Mouse (Mus musculus) gastrocnemius, postnatal 14 days (tissue): Measurements from ENCODE around the gene Krt33b. TPM values are rescaled to one million over a fixed set of nuclear protein-coding genes. Genes with fewer than 3 reads are reported as not detected.
A peak's percentile ranks its signal among the peaks of the same experiment; 100 is the strongest.

Experiments used
- DNase-seq: peaks from one replicate; pipeline ENCODE4 v3.0.0; 2021; ENCODE audit warnings: mixed read lengths
- intact Hi-C: fragments of 180-260 bp; cut with DNase I; formaldehyde crosslinking; loops from one replicate; pipeline ENCODE4 v1.15.1; 2025; ENCODE audit warnings: low total_unique reads
- long read RNA-seq, 2 experiments: library from polyadenylated mRNA; stranded (forward); transcript quantifications; one replicate each; pipeline ENCODE4 v2.0.0; 2021
- total RNA-seq, 2 experiments: library from RNA; stranded (reverse); gene quantifications; 2 replicates each; pipeline ENCODE4 v1.2.3; 2021

Krt33b gene
- total RNA-seq = under 1 TPM in 1 of 2 experiments, not detected in 1; 0.31 TPM
- long read RNA-seq, experiment 1 = 0 reads
- long read RNA-seq, experiment 2 = 0 reads

DNA sequence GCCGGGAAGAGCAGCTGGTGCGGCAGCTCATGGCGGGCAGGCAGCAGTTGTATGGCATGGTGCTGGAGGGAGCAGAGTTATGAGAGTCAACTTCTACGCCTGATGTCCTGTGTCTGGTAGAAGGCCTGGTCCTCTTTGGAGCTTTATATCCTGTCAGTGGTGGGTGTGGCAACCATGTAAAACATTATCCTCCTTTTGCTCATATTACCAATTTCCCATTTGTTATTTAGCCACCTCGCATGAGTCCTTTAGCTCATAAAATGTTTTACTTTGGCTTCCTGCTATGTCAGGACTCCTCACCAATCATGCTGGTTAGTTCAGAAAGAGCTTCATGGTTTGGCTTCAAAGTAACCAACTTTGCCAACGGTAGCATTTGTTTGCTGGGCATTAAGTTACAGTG lies at the start of gene Krt33b:
Gene Krt33b, minus strand, starts transcription at position 101 of the 400 bp plus-strand sequence.
- intact Hi-C loops = no loop called here
- DNase-seq = no peak

DNA sequence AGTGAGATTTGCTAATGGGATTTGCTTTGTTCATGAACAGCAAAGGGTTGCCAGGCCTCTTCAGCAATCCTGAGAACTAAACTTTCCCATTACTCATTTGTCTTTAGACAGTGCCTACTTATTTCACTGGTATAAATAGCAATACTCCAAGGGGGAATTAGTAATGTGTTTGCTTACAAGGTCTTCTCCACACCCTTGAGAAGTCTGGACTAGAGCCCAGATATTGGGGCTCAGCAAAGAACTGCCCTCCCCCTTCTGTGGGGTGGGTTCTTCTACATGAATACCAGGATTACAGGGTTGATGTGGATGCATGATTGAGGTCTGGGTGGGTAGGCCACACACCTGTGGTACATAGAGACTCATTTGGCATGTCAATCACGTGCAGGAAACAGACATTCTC lies 44.2 kb upstream of the Krt33b start:
- intact Hi-C loops = no loop called here
- DNase-seq = no peak

DNA sequence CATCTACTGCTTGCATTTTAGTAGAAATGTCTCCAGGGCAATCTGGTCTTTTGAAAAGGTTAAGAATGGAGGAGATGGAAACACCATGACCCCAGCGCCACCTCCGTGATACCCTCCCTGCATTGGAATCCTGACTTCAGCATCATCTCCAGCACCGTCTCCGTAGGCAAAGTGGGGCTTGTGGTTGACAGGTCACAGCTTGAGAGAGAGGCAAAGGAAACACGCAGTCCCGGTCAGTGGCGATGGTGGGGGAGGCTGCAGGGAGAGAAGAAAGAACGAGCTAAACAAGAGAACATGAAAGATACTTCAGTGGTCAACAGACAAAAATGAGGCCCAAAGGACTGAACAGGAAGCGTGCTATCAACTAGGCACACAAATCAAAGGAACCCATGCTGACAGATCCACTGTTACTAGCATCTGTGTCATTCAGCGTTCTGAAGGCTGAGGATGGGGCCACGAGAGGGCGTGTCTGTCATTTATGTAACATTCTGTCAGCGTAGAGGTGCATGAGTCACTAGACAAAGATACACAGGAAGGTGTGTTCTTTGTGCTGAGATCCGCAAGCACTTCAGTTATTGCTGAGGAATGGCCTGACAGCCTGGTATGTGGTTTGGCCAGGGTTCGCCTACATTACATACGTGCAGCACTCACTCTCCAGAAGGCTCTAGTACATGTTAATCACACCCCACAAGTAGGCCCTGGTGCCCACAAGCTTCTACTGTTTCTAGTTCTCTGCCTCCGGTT lies 37.8 kb upstream of the Krt33b start:
- no peak for DNase-seq
- intact Hi-C loops = no loop called here

DNA sequence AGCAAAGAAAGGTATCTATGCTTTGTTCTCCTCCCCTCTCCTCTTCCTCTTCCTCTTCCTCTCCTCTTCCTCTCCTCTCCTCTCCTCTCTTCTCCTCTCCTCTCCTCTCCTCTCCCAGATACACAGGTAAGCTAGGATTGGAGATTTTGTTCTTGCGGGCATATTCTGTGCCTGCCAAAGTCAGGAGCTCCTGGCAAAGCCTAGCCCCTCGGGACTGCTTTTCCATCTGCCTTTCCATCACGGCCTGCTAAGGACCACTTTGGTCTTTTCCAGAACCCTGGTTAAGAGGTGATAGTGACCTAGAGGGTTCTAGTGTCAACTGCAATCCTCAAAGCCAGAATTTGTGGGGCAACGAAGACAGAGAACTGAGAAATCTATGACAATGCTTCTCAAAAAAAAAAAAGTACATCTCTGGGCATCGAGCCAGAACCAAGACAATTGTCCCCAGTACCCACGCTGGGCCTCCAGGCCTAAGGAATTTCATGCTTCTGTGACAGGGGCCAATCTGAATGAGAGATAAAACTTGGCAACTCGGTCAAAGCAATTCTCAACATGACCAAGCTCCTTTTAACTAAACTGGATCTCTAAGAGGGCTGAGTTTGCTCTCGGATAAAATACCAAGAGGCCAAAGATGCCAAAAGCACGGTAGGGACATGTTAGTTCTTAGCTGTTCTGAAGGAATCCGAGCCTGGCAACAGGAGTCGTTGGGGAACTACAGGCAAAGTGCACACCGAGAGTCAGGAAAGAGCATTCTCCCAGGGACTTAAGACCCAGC lies 36.8 kb upstream of the Krt33b start:
- intact Hi-C loops = no loop called here
- no peak for DNase-seq

DNA sequence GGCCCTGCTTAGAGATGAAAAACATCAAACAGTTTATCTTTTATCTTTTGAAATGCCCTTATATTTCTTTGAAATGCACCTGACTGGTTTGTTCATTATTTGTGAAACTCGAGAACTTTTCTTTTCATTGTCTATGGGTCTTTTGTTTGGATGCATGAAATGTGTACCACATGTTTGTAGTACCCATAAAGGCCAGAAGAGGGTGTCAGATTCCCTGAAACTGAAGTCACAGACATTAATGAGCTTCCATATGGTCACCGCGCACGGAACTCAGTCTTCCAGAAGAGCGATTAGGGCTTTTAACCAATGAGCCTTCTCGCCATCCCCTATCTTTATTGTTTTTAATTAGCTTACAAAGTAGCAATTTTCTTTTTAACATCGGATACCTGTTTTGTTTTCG lies 29.2 kb upstream of the Krt33b start:
- intact Hi-C loops = no loop called here

DNA sequence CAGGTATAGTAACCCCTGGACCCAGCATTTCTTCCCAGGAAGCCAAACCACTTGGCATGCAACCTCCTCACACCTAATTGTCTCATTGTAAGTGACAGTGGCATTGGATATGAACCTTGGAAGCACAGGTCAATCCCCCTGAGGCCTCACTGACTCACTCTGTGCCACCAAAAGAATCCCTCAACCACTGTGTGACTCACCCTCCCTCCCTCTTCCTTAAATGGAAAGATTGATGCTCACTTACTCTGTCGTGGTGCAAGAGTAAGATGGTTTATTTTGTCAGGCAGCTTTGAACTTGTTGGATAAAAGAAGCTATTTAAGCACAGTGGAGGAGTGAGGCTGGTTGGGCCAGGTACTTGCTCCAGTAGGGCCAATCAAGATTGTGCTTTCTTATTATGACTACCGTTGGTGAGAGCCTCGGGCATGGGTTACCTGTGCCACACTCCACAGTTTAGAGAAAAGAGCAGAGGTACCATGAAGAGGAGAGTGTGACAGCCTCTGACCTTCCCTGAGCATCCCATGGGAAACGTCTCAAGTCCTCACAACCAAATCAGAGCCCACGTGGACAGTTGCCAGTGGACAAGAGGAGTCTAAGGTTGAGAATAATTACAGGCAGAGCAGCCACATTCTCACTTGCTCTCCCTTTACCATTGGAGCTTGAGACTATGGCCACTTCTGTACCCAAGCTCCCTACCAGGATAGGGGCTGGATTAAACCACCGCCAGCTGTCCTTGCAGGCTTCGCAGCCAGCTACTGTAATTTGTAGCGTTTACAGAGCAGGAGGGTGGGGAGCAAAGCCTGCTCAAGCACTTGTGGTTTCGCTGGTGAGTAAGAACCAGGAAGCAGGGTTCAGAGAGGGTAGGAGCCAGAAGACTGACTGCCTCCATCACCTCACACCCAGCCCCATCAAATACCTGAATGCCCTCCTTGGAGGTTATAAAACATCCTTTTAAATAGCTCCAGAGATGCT lies 26.3 kb upstream of the Krt33b start:
- no peak for DNase-seq
- intact Hi-C loops = no loop called here

More for the DNA sequence above, 29.2 kb upstream of the Krt33b start:
- no peak for DNase-seq

DNA sequence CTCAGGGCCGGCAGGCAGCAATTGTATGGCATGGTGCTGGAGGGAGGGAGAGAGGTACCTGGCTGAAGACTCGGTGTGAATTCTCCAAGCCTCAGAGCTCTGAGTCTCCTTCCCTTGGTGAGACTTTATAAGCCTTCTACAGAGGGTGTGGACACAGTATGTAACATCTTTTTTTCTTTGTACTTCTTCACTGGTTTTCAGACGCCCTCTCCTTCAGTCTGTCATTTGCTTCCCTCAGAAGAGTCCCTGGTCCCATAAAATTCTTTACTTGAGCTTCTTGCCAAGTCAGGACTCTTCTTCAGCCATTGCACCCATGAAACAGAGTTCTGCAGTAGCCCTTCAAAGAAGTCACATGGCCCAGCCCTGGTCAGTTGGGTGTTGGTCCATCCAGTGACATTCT lies 20.8 kb upstream of the Krt33b start, which contains the start of gene Krt31:
Gene Krt31, minus strand, starts transcription at position 101 of the 400 bp plus-strand sequence.
- no peak for DNase-seq
- intact Hi-C loops = no loop called here

DNA sequence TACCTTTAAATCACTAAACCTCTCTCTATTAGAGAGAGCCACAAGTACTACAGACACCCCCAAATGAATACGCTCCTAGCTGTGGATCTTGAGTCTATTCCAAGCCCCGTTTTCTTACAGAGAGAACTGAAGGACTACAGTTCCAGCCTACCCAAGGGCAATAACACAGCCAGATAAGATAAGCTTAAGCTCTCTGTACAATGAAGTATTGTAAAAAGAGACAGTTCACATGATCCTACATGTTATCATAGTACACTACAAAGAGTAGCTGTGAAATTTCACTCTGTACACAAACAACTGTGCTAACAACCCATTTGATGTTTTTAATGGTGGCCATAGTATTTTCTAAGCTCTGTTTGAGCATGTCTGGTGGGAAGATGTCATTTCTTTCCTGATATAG lies 17.5 kb upstream of the Krt33b start:
- DNase-seq = no peak
- intact Hi-C loops = no loop called here

DNA sequence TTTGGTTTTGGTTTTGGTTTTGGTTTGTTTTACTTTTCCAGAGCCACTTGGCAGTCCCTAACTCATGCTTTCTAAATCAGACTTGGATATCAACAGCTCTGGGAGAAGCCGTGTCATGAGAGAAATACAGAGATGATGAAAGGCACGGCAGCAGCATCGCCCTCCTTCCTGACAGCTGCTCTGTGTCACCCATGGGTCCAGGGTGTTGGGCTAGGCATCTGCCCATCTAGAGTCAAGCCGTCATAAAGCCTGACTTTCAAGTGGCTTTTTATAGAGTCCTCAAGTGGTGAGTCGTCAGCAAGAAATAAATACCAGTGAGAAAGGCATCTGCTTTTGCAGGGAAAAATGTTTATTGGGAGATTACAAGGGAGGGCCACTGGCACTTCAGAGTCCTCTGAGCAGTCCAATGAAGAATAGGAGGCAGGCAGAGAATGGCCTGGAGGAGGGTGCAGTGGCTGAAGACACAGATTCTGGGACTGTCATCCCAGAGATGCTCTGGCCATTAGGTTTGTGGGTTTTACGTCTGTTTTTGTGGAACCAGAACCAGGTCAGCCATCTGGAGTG lies 16.7 kb upstream of the Krt33b start:
- DNase-seq = no peak
- intact Hi-C loops = no loop called here

DNA sequence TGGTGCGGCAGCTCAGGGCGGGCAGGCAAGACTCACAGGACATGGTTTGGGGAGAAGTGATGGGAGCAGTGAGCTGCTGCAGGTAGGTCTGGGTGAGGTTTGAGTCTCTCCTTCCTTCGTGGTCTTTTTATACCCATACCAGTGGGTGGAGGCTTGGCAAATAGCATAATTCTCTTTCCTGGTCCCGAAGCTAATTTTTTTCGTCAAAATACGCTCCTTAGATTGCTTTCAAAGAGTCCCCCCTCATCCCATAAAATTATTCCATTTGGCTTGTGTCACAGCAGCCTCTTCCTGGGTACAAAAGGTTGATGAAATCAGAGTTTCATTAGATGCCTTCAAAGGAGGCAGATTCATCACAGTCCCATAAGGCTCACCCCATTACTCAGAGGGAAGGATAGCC lies 11.8 kb upstream of the Krt33b start, which contains the start of gene Krt34:
Gene Krt34, minus strand, starts transcription at position 101 of the 400 bp plus-strand sequence.
- intact Hi-C loops = no loop called here
- DNase-seq = no peak

DNA sequence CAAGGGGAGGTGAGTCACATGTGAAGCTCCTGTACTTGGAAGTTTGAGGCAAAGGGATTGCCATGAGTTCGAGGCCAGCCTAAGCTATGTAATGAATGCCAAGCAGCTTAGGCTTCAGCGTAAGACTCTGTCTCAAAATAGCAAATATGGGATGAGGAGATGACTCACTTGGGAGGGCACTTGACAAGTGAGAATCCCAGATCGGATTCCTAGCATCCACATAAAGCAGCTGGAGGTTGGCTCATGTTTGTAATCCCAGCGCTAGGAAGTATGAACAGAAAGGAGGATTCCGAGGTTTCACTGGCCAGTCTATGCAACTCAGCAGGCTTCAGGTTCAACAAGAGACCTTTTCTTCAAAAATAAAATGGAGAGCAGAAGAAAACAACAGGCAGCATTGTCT lies 8.2 kb downstream of the Krt33b start:
- intact Hi-C loops = no loop called here
- no peak for DNase-seq

DNA sequence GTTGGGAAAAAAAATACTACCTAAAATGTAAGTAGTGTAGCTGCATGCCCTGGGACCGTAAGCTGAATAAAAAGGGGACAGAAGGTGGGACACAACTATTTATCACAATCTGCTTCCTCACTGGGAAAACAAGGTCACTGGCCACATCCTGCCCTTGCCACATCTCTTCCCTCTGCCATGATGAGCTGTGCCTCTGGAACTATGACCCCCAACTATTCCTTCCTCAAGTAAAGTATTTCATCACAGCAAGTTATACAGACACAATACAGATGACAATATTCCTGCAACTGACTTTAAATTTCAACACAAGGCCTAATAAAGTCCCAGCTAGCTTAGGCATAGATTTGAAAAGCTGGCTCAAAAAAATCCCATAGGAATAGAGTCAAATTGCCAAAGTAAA lies 10.2 kb downstream of the Krt33b start:
- intact Hi-C loops = no loop called here
- no peak for DNase-seq

DNA sequence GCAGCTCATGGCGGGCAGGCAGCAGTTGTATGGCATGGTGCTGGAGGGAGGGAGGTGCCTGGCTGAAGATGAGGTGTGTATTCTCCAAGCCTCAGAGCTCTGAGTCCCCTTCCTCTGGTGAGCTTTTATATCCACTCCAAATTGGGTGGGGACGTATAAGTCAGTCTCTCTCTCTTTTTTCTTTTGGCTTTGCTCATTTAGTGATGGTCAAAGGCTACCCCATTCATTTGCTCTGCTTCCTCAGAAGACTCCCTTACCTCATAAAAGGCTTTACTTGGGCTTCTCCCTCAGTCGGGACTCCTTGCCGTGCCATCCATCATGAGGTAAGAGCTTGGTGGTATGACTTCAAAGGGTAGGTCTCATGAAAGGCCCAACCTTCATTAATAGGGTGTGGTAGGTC lies 13.6 kb downstream of the Krt33b start, which contains the start of gene Krt33a:
Gene Krt33a, minus strand, starts transcription at position 101 of the 400 bp plus-strand sequence.
- intact Hi-C loops = no loop called here
- DNase-seq = no peak

DNA sequence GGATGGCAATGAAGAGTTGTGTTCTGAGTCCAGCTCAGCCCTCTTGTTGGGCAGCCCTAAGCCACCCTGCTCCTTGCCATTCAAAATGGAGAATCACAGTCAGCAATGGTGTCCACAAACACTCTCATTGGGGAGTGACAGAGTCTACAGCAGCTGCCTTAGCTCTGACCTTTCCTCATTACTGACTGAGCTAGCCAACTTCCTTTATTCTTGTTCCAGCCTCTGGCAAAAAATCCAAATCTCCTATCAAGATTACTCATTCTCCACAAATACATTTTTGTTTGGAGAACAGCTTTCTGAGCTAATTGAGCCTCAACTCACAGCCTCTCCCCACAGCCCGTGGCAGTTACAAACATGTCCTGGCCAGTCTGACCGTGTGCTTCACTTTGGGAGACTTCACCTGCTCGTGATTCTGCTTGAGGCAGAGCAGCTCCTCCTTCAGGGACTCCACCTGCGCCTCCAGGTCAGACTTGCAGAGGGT lies 15.9 kb downstream of the Krt33b start:
- DNase-seq = no peak
- intact Hi-C loops = no loop called here

DNA sequence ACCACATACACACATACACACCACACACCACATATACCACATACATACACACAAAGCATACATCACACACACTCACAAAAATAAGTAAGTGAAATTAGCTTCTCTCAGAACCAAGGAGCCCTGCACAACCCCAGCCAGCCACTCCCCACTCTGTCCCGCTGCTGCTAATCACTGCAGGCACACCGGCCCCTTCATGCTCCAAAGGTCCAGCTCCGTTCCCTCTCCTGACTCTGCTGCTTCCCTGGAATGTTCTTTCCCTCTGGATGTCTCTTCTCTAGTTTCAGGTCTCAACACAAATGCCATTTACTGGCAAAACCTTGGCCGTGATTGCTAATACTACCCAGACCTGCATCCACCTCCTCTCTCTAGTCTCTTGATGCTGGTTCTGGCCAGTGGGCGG lies 19.0 kb downstream of the Krt33b start:
- no peak for DNase-seq
- intact Hi-C loops = no loop called here

DNA sequence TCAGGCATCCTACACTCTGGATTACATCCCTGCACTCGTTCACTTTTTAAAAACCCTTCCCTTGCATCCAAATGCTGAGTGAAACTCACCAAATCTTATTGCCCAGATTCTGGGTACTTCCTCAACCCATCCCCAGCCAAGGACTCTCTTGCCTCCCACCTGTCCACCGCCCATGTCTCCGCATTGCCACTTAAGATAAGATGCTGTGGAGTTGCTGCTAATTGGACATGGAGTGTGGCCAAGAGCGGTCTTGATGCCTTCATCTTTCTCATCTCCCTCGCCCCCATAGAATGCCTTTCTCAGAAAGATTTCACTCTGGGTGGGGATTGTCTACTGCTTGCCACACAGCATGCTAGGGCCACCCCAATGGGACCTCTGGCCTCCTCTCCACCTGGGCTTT lies 21.3 kb downstream of the Krt33b start:
- DNase-seq = no peak
- intact Hi-C loops = loop anchor here (10.0 kb wide), 1 partner anchor 544 kb away; no protein-coding TSS in a partner anchor

DNA sequence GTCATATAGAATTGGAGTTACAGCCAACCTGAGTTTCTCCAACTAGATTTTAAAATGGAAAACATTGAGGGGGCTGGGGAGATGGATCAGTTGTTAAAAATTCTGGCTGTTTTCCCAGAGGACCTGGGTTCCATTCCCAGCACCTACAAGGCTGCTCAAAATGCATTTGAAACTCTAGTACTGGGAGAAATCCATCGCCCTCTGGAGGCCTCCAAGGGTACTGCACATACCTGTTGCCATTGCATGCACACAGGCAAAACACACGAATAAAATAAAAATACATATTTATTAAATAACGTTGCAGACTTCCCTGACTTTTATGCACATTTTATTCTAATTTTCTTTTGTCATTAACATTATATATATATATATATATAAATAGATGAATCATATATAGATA lies 23.0 kb downstream of the Krt33b start:
- no peak for DNase-seq
- intact Hi-C loops = loop anchor here (10.0 kb wide), 1 partner anchor 542 kb away; no protein-coding TSS in a partner anchor

DNA sequence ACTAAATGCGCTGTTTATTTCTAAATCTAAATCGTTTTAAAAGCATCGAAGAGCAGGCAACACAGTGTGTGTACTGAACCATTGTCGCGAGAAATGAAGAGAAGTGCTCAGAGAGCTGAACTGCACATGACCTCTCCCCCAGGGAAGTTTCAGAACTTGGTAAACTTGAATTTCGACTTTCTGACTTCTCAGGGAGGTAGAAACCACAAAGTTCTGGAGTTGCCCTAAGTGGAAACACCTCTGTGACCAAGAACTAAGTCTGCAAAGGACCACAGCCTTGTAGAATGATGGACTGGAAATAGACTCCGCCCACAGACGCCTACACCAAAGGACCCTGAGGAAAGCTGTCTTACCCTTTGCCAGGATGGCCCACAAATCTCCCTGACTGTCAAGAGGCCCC lies 23.8 kb downstream of the Krt33b start:
- intact Hi-C loops = loop anchor here (10.0 kb wide), 1 partner anchor 541 kb away; no protein-coding TSS in a partner anchor
- no peak for DNase-seq

DNA sequence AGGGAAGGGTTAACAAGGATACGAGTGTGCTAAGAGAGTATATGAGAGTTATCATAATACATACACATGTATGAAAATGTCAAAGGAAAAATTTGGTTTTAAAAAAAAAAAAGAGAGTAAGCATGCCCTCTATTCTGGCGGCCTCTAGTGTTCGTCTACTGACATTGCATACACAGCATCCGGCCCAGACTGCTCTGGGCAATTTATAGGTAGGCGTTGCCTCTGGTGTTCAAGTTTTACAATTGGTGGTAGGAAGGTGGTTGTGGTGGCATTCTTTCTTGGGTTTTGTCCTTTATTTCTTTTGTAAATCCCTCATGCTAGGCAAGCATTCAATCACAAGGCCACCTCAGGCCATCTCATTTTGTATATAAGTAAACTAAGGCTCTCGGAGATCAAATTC lies 24.8 kb downstream of the Krt33b start:
- peak; percentile 28 for DNase-seq

More for the DNA sequence above, 24.8 kb downstream of the Krt33b start:
- intact Hi-C loops = loop anchor here (10.0 kb wide), 1 partner anchor 540 kb away; no protein-coding TSS in a partner anchor
